Mouse (Mus musculus): ENCODE results near the gene Mink1. TPM values are rescaled to one million over a fixed set of nuclear protein-coding genes. Genes with fewer than 3 reads are reported as not detected.

Mink1 gene
- total and polyA plus RNA-seq, 3 experiments, result 33.8 to 230 (median 57.3) TPM

DNA sequence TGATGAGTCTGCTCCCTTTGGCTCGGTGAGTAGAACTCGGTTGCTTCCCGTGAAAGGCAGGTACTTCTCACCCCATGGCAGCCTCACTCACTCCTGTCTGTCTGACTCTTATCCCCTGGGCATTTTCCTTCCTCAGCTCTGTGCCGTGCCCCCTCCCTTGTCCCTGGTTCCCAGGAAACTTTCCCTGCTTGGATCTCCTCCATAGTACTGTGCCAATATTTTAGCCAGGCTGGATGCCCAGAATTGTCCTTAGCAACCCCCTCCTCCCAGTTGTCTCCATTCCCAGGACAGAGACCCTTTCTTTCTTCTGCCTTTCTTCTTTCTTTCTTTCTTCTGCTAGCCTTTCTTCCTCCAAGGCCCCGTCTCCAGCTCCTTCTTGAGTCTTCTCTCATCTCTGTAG, 21.3 kb upstream of the Mink1 start:
- H3K9ac ChIP-seq (ENCODE audit: control insufficient read depth, low read depth, low read length, poor library complexity, severe bottlenecking), result no peak overlapping the region
- H3K27me3 ChIP-seq (ENCODE audit: control insufficient read depth in 1 of 2, insufficient read depth in 2 of 2, low read length in 2 of 2), result peaks cover 13 to 14% of the 10 kb centered on the region in 2 experiments
- no peaks in the 10 kb centered on the region for H3K36me3 ChIP-seq (ENCODE audit: control insufficient read depth in 1 of 2, insufficient read depth in 2 of 2, low read length in 2 of 2)
- no peak for TF ChIP-seq ZNF384 (IDR thresholded peaks at IDR 0.05; ENCODE audit: low read depth, low read length)
- no peak for TF ChIP-seq MAZ (IDR thresholded peaks at IDR 0.05; ENCODE audit: low read depth, low read length)
- TF ChIP-seq ZKSCAN1 (IDR thresholded peaks at IDR 0.05; ENCODE audit: low read depth, low read length), result no peak
- no peak for TF ChIP-seq POLR2AphosphoS2 (IDR thresholded peaks at IDR 0.05; ENCODE audit: low read length)
- TF ChIP-seq ELF1 (IDR thresholded peaks at IDR 0.05; ENCODE audit: low read depth, low read length), result no peak
- H3K4me1 ChIP-seq (ENCODE audit: control insufficient read depth in 1 of 2, insufficient read depth in 2 of 2, low read length in 2 of 2), result peaks cover 0 to 3% of the 10 kb centered on the region in 2 experiments; a peak in 2 of 4 replicates
- no peak overlapping the region for H3K27ac ChIP-seq (ENCODE audit: control insufficient read depth, low read depth, low read length)
- H3K4me3 ChIP-seq (ENCODE audit: control insufficient read depth in 1 of 2, insufficient read depth in 1 of 2, low read depth in 2 of 2, low read length in 2 of 2), result no peak overlapping the region
- no peaks in the 10 kb centered on the region for H3K9me3 ChIP-seq (replicated peaks; ENCODE audit: insufficient read depth, low read length)
- DNase-seq (ENCODE audit: low read depth, low spot score), result no peak
- no peaks in the 10 kb centered on the region; the same call in 1 of the 2 replicates for H3K79me2 ChIP-seq (ENCODE audit: control insufficient read depth, insufficient read depth, low read length, poor library complexity)

DNA sequence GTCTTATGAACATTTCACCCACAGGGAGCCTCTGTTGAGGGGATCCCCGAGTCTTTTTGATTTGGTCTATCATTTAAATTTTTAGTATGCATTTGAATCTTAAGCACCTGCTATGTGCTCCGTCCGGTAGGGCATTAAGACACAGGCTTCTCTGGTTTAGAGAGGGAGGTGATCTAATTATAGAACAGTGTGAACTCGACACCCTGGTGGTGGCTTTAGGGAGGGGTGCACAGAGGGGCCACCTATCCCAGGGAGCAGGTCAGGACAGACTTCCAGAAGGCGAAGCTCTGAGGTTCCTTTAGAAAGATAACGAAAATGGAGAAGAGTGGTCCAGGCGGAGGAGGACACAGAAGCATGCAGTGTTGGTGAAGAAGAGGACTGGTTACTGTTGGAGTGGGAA, 18.2 kb upstream of the Mink1 start:
- H3K4me1 ChIP-seq (ENCODE audit: control insufficient read depth in 1 of 2, insufficient read depth in 2 of 2, low read length in 2 of 2), result peaks cover 0 to 3% of the 10 kb centered on the region in 2 experiments; a peak in 2 of 4 replicates
- no peak for DNase-seq (ENCODE audit: low read depth, low spot score)
- peaks cover 16 to 17% of the 10 kb centered on the region in 2 experiments for H3K27me3 ChIP-seq (ENCODE audit: control insufficient read depth in 1 of 2, insufficient read depth in 2 of 2, low read length in 2 of 2)
- no peak overlapping the region for H3K4me3 ChIP-seq (ENCODE audit: control insufficient read depth in 1 of 2, insufficient read depth in 1 of 2, low read depth in 2 of 2, low read length in 2 of 2)
- no peak for TF ChIP-seq EP300 (IDR thresholded peaks at IDR 0.05; ENCODE audit: low read depth in 1 of 2, low read length in 2 of 2)
- no peak for TF ChIP-seq E2F4 (IDR thresholded peaks at IDR 0.05; ENCODE audit: borderline replicate concordance, low read depth, low read length)
- TF ChIP-seq POLR2AphosphoS2 (IDR thresholded peaks at IDR 0.05; ENCODE audit: low read length), result no peak
- TF ChIP-seq ZKSCAN1 (IDR thresholded peaks at IDR 0.05; ENCODE audit: low read depth, low read length), result no peak
- TF ChIP-seq GATA1 (IDR thresholded peaks at IDR 0.05; ENCODE audit: low read depth, low read length), result no peak
- no peak for TF ChIP-seq TBP (IDR thresholded peaks at IDR 0.05; ENCODE audit: low read depth, low read length)
- TF ChIP-seq MAFK (IDR thresholded peaks at IDR 0.05; ENCODE audit: borderline replicate concordance, low read depth, low read length), result no peak
- H3K27ac ChIP-seq (ENCODE audit: control insufficient read depth, low read depth, low read length), result no peak overlapping the region
- no peaks in the 10 kb centered on the region; the same call in 1 of the 2 replicates for H3K79me2 ChIP-seq (ENCODE audit: control insufficient read depth, insufficient read depth, low read length, poor library complexity)
- H3K9me3 ChIP-seq (replicated peaks; ENCODE audit: insufficient read depth, low read length), result no peaks in the 10 kb centered on the region
- no peak overlapping the region for H3K9ac ChIP-seq (ENCODE audit: control insufficient read depth, low read depth, low read length, poor library complexity, severe bottlenecking)
- H3K36me3 ChIP-seq (ENCODE audit: control insufficient read depth in 1 of 2, insufficient read depth in 2 of 2, low read length in 2 of 2), result no peaks in the 10 kb centered on the region

DNA sequence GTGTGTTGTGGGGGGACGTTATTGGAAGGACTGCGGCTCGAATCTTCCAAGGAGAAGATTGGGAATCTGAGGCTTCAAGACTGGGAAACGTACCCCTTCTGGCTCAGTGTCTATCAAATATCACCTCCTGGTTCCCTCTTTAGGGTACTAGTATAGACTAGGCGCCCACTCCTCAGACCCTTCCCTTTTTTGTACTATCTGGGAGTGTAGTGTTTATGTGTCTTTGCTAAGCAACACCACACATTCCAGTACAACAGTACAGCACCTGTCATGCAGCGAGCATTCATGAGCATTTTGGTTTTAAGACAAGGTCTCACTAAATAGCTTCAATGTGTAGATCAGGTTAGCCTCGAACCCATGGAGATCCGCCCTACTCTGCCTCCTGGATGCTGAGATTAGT, 11.2 kb upstream of the Mink1 start:
- TF ChIP-seq TAL1 (IDR thresholded peaks at IDR 0.05; ENCODE audit: low read length) (peak; percentile 34), SMC3 (IDR thresholded peaks at IDR 0.05; ENCODE audit: low read depth, low read length) (no peak), ZKSCAN1 (IDR thresholded peaks at IDR 0.05; ENCODE audit: low read depth, low read length) (no peak), EP300 (IDR thresholded peaks at IDR 0.05; ENCODE audit: low read depth in 1 of 2, low read length in 2 of 2) (0 out of 4 replicates have a peak, but pooled peaks of 1 of the 2 experiments have one; percentile 14)
- Histone ChIP-seq H3K9me3 (replicated peaks; ENCODE audit: insufficient read depth, low read length) (no peaks in the 10 kb centered on the region), H3K9ac (ENCODE audit: control insufficient read depth, low read depth, low read length, poor library complexity, severe bottlenecking) (no peak overlapping the region), H3K27me3 (ENCODE audit: control insufficient read depth in 1 of 2, insufficient read depth in 2 of 2, low read length in 2 of 2) (peaks cover 2 to 5% of the 10 kb centered on the region in 2 experiments; a peak in 3 of 4 replicates), H3K4me3 (ENCODE audit: control insufficient read depth in 1 of 2, insufficient read depth in 1 of 2, low read depth in 2 of 2, low read length in 2 of 2) (no peak overlapping the region), H3K36me3 (ENCODE audit: control insufficient read depth in 1 of 2, insufficient read depth in 2 of 2, low read length in 2 of 2) (peaks cover 0 to 2% of the 10 kb centered on the region in 2 experiments; a peak in 1 of 4 replicates), H3K4me1 (ENCODE audit: control insufficient read depth in 1 of 2, insufficient read depth in 2 of 2, low read length in 2 of 2) (peaks cover 0 to 15% of the 10 kb centered on the region in 2 experiments; a peak in 2 of 4 replicates), H3K79me2 (ENCODE audit: control insufficient read depth, insufficient read depth, low read length, poor library complexity) (no peaks in the 10 kb centered on the region), H3K27ac (ENCODE audit: control insufficient read depth, low read depth, low read length) (no peak overlapping the region)
- peak; percentile 77 for DNase-seq (ENCODE audit: low read depth, low spot score)

Measured in MEL (cell line).